Mouse (Mus musculus): ENCODE results near the gene Tmod3. TPM values are rescaled to one million over a fixed set of nuclear protein-coding genes. Genes with fewer than 3 reads are reported as not detected.
"Not testable (repeated sequence)": the region's sequence is repeated elsewhere in the genome, so short reads cannot be mapped to it uniquely, and the experiment has no call there.

The Tmod3 gene
- polyA plus RNA-seq, 1 experiment: 58.9 TPM

- TF ChIP-seq POLR2A (IDR thresholded peaks at IDR 0.05; ENCODE audit: borderline replicate concordance, extremely low read depth, insufficient read depth, insufficient read length, poor library complexity, severe bottlenecking): no peak
- no peak for TF ChIP-seq CTCF (IDR thresholded peaks at IDR 0.05; ENCODE audit: borderline replicate concordance, extremely low read depth, insufficient read depth, insufficient read length)
- peak; percentile 61 for DNase-seq (ENCODE audit: low read depth)
Measured at GRCm38 (mm10) chr9:75551342-75551741, 8.1 kb downstream of the Tmod3 start.

GRCm38 (mm10) chr9:75549010-75549409, 10.4 kb downstream of the Tmod3 start:
- peak; percentile 72 for DNase-seq (ENCODE audit: low read depth)
- no peak for TF ChIP-seq POLR2A (IDR thresholded peaks at IDR 0.05; ENCODE audit: borderline replicate concordance, extremely low read depth, insufficient read depth, insufficient read length, poor library complexity, severe bottlenecking)

GRCm38 (mm10) chr9:75546885-75547553, 12.4 kb downstream of the Tmod3 start:
- TF ChIP-seq CTCF (IDR thresholded peaks at IDR 0.05; ENCODE audit: borderline replicate concordance, extremely low read depth, insufficient read depth, insufficient read length) (no peak), POLR2A (IDR thresholded peaks at IDR 0.05; ENCODE audit: borderline replicate concordance, extremely low read depth, insufficient read depth, insufficient read length, poor library complexity, severe bottlenecking) (no peak)
- DNase-seq (ENCODE audit: low read depth): no peak

- TF ChIP-seq POLR2A (IDR thresholded peaks at IDR 0.05; ENCODE audit: borderline replicate concordance, extremely low read depth, insufficient read depth, insufficient read length, poor library complexity, severe bottlenecking) (no peak), CTCF (IDR thresholded peaks at IDR 0.05; ENCODE audit: borderline replicate concordance, extremely low read depth, insufficient read depth, insufficient read length) (no peak)
- no peak for DNase-seq (ENCODE audit: low read depth)
Measured at GRCm38 (mm10) chr9:75545514-75545913, 13.9 kb downstream of the Tmod3 start.

- DNase-seq (ENCODE audit: low read depth): no peak
- no peak for TF ChIP-seq POLR2A (IDR thresholded peaks at IDR 0.05; ENCODE audit: borderline replicate concordance, extremely low read depth, insufficient read depth, insufficient read length, poor library complexity, severe bottlenecking)
- no peak for TF ChIP-seq CTCF (IDR thresholded peaks at IDR 0.05; ENCODE audit: borderline replicate concordance, extremely low read depth, insufficient read depth, insufficient read length)
Measured at GRCm38 (mm10) chr9:75541497-75541896, 18.0 kb downstream of the Tmod3 start.

GRCm38 (mm10) chr9:75536422-75536821, 23.0 kb downstream of the Tmod3 start:
- DNase-seq (ENCODE audit: low read depth): peak; percentile 41
- TF ChIP-seq CTCF (IDR thresholded peaks at IDR 0.05; ENCODE audit: borderline replicate concordance, extremely low read depth, insufficient read depth, insufficient read length) (no peak), POLR2A (IDR thresholded peaks at IDR 0.05; ENCODE audit: borderline replicate concordance, extremely low read depth, insufficient read depth, insufficient read length, poor library complexity, severe bottlenecking) (no peak)

GRCm38 (mm10) chr9:75534431-75534962, 25.0 kb downstream of the Tmod3 start:
- no peak for TF ChIP-seq CTCF (IDR thresholded peaks at IDR 0.05; ENCODE audit: borderline replicate concordance, extremely low read depth, insufficient read depth, insufficient read length)
- no peak for TF ChIP-seq POLR2A (IDR thresholded peaks at IDR 0.05; ENCODE audit: borderline replicate concordance, extremely low read depth, insufficient read depth, insufficient read length, poor library complexity, severe bottlenecking)
- DNase-seq (ENCODE audit: low read depth): no peak

GRCm38 (mm10) chr9:75532989-75533388, 26.5 kb downstream of the Tmod3 start:
- DNase-seq (ENCODE audit: low read depth): not testable (repeated sequence)

- no peak for TF ChIP-seq POLR2A (IDR thresholded peaks at IDR 0.05; ENCODE audit: borderline replicate concordance, extremely low read depth, insufficient read depth, insufficient read length, poor library complexity, severe bottlenecking)
- no peak for TF ChIP-seq CTCF (IDR thresholded peaks at IDR 0.05; ENCODE audit: borderline replicate concordance, extremely low read depth, insufficient read depth, insufficient read length)
- DNase-seq (ENCODE audit: low read depth): no peak
Measured at GRCm38 (mm10) chr9:75532461-75532860, 27.0 kb downstream of the Tmod3 start.

GRCm38 (mm10) chr9:75529358-75529757, 30.1 kb downstream of the Tmod3 start:
- DNase-seq (ENCODE audit: low read depth): peak; percentile 53
- TF ChIP-seq CTCF (IDR thresholded peaks at IDR 0.05; ENCODE audit: borderline replicate concordance, extremely low read depth, insufficient read depth, insufficient read length) (no peak), POLR2A (IDR thresholded peaks at IDR 0.05; ENCODE audit: borderline replicate concordance, extremely low read depth, insufficient read depth, insufficient read length, poor library complexity, severe bottlenecking) (no peak)

GRCm38 (mm10) chr9:75528096-75528495, 31.4 kb downstream of the Tmod3 start:
- DNase-seq (ENCODE audit: low read depth): no peak
- TF ChIP-seq POLR2A (IDR thresholded peaks at IDR 0.05; ENCODE audit: borderline replicate concordance, extremely low read depth, insufficient read depth, insufficient read length, poor library complexity, severe bottlenecking) (no peak), CTCF (IDR thresholded peaks at IDR 0.05; ENCODE audit: borderline replicate concordance, extremely low read depth, insufficient read depth, insufficient read length) (no peak)

GRCm38 (mm10) chr9:75527368-75528059, 31.9 kb downstream of the Tmod3 start:
- DNase-seq (ENCODE audit: low read depth): peak; percentile 44
- no peak for TF ChIP-seq CTCF (IDR thresholded peaks at IDR 0.05; ENCODE audit: borderline replicate concordance, extremely low read depth, insufficient read depth, insufficient read length)
- TF ChIP-seq POLR2A (IDR thresholded peaks at IDR 0.05; ENCODE audit: borderline replicate concordance, extremely low read depth, insufficient read depth, insufficient read length, poor library complexity, severe bottlenecking): no peak

All from brain, embryonic 14.5 days (tissue).